Mouse (Mus musculus): ENCODE data around the gene Mcoln3. TPM values are rescaled to one million over a fixed set of nuclear protein-coding genes. Genes with fewer than 3 reads are reported as not detected.

The Mcoln3 gene
- total and polyA plus RNA-seq, 3 experiments, result 5.2 to 11.3 (median 5.3) TPM

DNA sequence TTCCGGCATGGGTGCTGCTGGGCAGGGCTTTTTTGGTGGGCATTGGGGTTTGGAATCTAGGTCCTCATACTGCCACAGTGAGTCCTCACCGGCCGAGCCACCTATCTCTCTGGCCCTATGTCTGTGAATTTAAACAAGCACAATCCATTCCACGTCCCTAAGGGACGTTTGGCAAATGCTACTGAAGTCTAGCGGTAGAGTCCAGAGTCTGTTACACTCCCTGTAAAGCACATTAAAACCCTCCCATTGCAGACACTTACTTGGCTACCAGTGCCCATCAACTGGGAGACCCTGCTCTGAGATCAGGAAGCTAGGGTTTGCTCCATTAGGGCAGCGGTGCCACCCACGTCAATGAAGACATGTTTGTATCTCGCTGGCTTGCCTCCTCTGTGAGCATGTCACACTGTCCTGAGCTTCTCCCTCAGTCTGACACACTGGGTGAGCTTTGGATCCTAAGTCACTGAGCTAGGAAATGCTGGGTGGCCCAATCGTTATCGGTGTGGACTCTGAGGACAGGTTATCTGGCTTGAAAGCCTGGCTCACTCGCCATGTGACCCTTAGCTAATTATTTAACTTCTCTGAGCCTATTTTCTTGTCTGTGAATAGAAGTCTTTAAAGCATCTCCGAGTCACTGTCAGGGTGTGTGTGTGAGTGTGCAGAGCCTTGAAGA is 26.1 kb upstream of the Mcoln3 start:
- no peak overlapping the region for H3K27ac ChIP-seq (ENCODE audit: insufficient read depth, low read depth)
- dilution Hi-C loops (cut with MboI; ENCODE audit: extremely low pct_ligation_motif_present, extremely low pct_unique_long_range_greater_than_20kb, low sequenced_read_pairs), result no loop called here
- TF ChIP-seq UBTF (IDR thresholded peaks at IDR 0.05; ENCODE audit: low read depth, low read length) (no peak), ZKSCAN1 (IDR thresholded peaks at IDR 0.05; ENCODE audit: borderline replicate concordance, low read depth, low read length) (no peak), MAFK (IDR thresholded peaks at IDR 0.05; ENCODE audit: insufficient replicate concordance, low read length) (no peak), USF1 (IDR thresholded peaks at IDR 0.05; ENCODE audit: low read depth, low read length) (no peak), NELFE (IDR thresholded peaks at IDR 0.05; ENCODE audit: low read depth, low read length) (no peak), NRF1 (IDR thresholded peaks at IDR 0.05; ENCODE audit: low read depth, low read length) (no peak), MAX (IDR thresholded peaks at IDR 0.05; ENCODE audit: low read length) (no peak), ZC3H11A (IDR thresholded peaks at IDR 0.05; ENCODE audit: low read depth, low read length) (no peak), BHLHE40 (IDR thresholded peaks at IDR 0.05; ENCODE audit: low read depth, low read length) (no peak), MXI1 (IDR thresholded peaks at IDR 0.05; ENCODE audit: low read depth, low read length) (no peak), TBP (conservative IDR thresholded peaks at IDR 0.05; ENCODE audit: low read depth, low read length) (no peak), SIN3A (IDR thresholded peaks at IDR 0.05; ENCODE audit: low read length) (no peak), ETS1 (conservative IDR thresholded peaks at IDR 0.05; ENCODE audit: low read depth, low read length) (no peak), E2F4 (IDR thresholded peaks at IDR 0.05; ENCODE audit: insufficient replicate concordance, low read depth, low read length) (no peak), IRF4 (IDR thresholded peaks at IDR 0.05; ENCODE audit: low read depth, low read length) (no peak), EP300 (IDR thresholded peaks at IDR 0.05; ENCODE audit: low read length) (no peak), KAT2A (IDR thresholded peaks at IDR 0.05; ENCODE audit: insufficient replicate concordance, low read length) (no peak), RAD21 (IDR thresholded peaks at IDR 0.05; ENCODE audit: low read depth, low read length) (no peak), TCF12 (IDR thresholded peaks at IDR 0.05; ENCODE audit: low read depth, low read length) (no peak), PAX5 (IDR thresholded peaks at IDR 0.05; ENCODE audit: low read length) (no peak)
- no peak overlapping the region for H3K4me2 ChIP-seq (ENCODE audit: insufficient read depth, low read depth, poor library complexity, severe bottlenecking)
- H3K27me3 ChIP-seq (replicated peaks), result no peaks in the 10 kb centered on the region
- peaks cover 6% of the 10 kb centered on the region for H3K9me3 ChIP-seq (replicated peaks; ENCODE audit: low read length)
- no peak for DNase-seq (ENCODE audit: extremely low read depth)
- no peaks in the 10 kb centered on the region for H3K4me1 ChIP-seq (ENCODE audit: control insufficient read depth in 1 of 2, insufficient read depth in 2 of 2)
- H3K36me3 ChIP-seq (replicated peaks in 1 of 2; ENCODE audit: control insufficient read depth in 1 of 2, insufficient read depth in 1 of 2, low read length in 1 of 2), result no peaks in the 10 kb centered on the region
- no peaks in the 10 kb centered on the region for H3K79me2 ChIP-seq (replicated peaks; ENCODE audit: control insufficient read depth, extremely low read depth, insufficient read depth, poor library complexity, severe bottlenecking)
- no peak overlapping the region for H3K9ac ChIP-seq (ENCODE audit: insufficient read depth, low read depth)
- H3K4me3 ChIP-seq (replicated peaks in 1 of 3; ENCODE audit: low read depth in 2 of 3, low read length in 2 of 3, poor library complexity in 1 of 3), result no peak overlapping the region
- in situ Hi-C loops (cut with MboI; ENCODE audit: low pct_ligation_motif_present, low pct_unique_long_range_greater_than_20kb, low sequenced_read_pairs), result no loop called here

GRCm38 (mm10) chr3:146095066-146095465 is 22.2 kb upstream of the Mcoln3 start:
- H3K79me2 ChIP-seq (replicated peaks; ENCODE audit: control insufficient read depth, extremely low read depth, insufficient read depth, poor library complexity, severe bottlenecking), result no peaks in the 10 kb centered on the region
- H3K4me2 ChIP-seq (ENCODE audit: insufficient read depth, low read depth, poor library complexity, severe bottlenecking), result no peak overlapping the region

More at GRCm38 (mm10) chr3:146095066-146095465, 22.2 kb upstream of the Mcoln3 start:
- H3K36me3 ChIP-seq (replicated peaks in 1 of 2; ENCODE audit: control insufficient read depth in 1 of 2, insufficient read depth in 1 of 2, low read length in 1 of 2), result no peaks in the 10 kb centered on the region
- TF ChIP-seq TCF12 (IDR thresholded peaks at IDR 0.05; ENCODE audit: low read depth, low read length) (no peak), MYC (IDR thresholded peaks at IDR 0.05; ENCODE audit: low read depth, low read length) (no peak), E2F4 (IDR thresholded peaks at IDR 0.05; ENCODE audit: insufficient replicate concordance, low read depth, low read length) (no peak), ZKSCAN1 (IDR thresholded peaks at IDR 0.05; ENCODE audit: borderline replicate concordance, low read depth, low read length) (no peak), POLR2AphosphoS2 (IDR thresholded peaks at IDR 0.05; ENCODE audit: low read depth, low read length) (no peak), JUND (conservative IDR thresholded peaks at IDR 0.05; ENCODE audit: low read depth, low read length) (no peak), MEF2A (IDR thresholded peaks at IDR 0.05; ENCODE audit: borderline replicate concordance, low read depth, low read length) (no peak), SIN3A (IDR thresholded peaks at IDR 0.05; ENCODE audit: low read length) (no peak), ETS1 (conservative IDR thresholded peaks at IDR 0.05; ENCODE audit: low read depth, low read length) (no peak), IRF4 (IDR thresholded peaks at IDR 0.05; ENCODE audit: low read depth, low read length) (no peak), ZNF384 (IDR thresholded peaks at IDR 0.05; ENCODE audit: low read depth, low read length) (no peak), NRF1 (IDR thresholded peaks at IDR 0.05; ENCODE audit: low read depth, low read length) (no peak), EP300 (IDR thresholded peaks at IDR 0.05; ENCODE audit: low read length) (no peak), MAFK (IDR thresholded peaks at IDR 0.05; ENCODE audit: insufficient replicate concordance, low read length) (no peak), CHD1 (IDR thresholded peaks at IDR 0.05; ENCODE audit: low read depth, low read length) (no peak), JUN (IDR thresholded peaks at IDR 0.05; ENCODE audit: insufficient read depth, low read depth, low read length) (no peak)
- H3K4me1 ChIP-seq (ENCODE audit: control insufficient read depth in 1 of 2, insufficient read depth in 2 of 2), result no peaks in the 10 kb centered on the region
- no peak overlapping the region for H3K9ac ChIP-seq (ENCODE audit: insufficient read depth, low read depth)
- no peak overlapping the region for H3K4me3 ChIP-seq (replicated peaks in 1 of 3; ENCODE audit: low read depth in 2 of 3, low read length in 2 of 3, poor library complexity in 1 of 3)
- H3K27ac ChIP-seq (ENCODE audit: insufficient read depth, low read depth), result no peak overlapping the region
- H3K27me3 ChIP-seq (replicated peaks), result no peaks in the 10 kb centered on the region
- in situ Hi-C loops (cut with MboI; ENCODE audit: low pct_ligation_motif_present, low pct_unique_long_range_greater_than_20kb, low sequenced_read_pairs), result no loop called here
- DNase-seq (ENCODE audit: extremely low read depth), result no peak
- peaks cover 6% of the 10 kb centered on the region for H3K9me3 ChIP-seq (replicated peaks; ENCODE audit: low read length)
- dilution Hi-C loops (cut with MboI; ENCODE audit: extremely low pct_ligation_motif_present, extremely low pct_unique_long_range_greater_than_20kb, low sequenced_read_pairs), result no loop called here
